Mouse (Mus musculus): ENCODE measurements around the gene Gatad2a.

Gene Gatad2a

DNA sequence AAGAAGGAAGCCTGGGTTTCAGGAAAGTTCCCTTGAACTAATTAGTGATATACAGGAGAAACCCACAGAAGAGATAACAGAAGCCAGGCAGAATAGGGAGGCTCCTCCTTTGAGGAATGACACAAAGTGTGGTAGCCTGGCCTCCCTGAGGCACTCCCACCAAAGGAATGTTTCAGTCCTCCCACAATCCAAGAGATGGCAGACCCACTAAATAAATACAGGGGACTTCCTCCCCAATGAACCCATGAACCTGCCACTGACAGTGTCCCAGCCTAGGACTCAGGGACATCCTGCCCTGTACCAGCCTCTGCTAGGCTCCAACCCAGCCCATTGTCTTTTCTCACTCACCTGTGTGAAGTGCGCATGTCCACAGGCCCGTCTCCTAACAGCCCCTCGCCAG is 60.8 kb downstream of the Gatad2a start:
- DNase-seq: no peak

DNA sequence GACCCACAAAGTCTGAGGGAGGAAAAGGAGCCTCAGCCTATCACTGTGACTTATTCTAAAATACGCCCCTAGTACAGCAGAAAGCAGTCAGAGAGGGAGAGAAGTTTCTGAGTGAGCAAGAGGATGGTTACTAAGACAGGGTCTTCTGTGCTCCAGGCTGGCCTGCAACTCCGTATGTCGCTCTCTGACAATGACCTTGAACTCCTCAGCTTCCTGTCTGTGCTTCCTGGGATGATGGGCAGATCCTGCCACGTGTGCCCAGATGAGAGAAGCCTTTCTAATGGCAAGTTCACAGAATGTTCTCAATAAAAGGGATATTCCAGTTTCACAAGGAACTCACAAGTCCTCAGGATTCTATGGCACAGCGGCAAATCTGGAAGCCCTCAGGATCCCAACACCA is 61.6 kb downstream of the Gatad2a start:
- DNase-seq: no peak

DNA sequence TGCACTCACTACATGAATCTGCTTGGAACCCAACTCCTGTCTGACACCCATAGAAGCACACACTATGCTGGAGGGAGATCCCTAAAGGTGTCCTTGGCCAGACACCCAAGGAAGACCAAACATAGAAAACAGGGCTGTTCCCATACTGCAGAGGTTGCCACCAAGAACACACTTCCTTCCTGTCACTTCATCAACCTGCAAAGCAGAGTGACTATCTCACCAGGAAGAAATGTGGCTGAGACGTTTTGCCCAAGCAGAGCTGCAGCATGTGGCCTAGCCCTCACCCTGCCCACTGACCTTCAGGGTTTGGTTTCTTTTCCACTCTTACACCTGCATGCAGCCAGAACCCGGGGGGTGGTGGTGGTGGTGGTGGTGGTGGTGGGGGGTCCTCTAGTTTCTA is 62.4 kb downstream of the Gatad2a start:
- DNase-seq: no peak

DNA sequence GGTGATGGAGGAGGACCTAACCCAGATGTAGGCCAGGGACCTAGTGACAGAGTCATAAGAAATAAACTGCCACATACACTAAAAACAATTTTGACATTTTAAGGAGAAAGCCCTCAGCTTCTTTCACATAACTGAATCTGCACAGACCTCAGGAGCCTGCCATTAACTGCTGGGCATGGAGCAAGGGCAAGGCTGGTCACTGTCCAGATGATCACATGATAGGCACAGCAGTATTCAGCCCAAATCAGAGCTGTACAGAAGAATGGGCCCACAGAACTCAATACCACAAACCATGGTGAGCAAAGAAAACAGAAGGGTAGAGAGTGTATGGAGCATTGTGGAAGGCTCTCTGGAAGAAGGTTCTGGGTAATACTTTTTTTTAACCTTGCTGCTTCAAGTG is 69.3 kb downstream of the Gatad2a start:
- no peak for DNase-seq

DNA sequence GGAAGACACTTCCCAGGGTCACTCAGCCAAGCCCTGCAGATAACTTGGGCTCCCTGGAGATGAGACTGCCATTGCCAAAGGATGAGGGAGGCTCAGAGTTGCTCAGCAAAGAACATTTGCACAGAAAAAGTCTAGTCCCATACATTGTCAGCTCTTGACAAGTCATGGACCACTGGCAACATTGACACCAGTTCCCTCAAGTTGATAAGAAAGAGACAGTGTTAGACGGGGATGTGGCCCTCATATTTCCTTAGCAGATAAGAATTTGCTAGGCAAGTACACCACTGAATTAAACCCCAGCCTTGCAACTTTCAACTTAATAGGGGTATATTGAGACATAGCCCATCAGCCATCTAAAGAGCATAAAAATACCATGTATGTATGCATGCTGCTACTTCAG is 72.2 kb downstream of the Gatad2a start:
- DNase-seq: no peak

DNA sequence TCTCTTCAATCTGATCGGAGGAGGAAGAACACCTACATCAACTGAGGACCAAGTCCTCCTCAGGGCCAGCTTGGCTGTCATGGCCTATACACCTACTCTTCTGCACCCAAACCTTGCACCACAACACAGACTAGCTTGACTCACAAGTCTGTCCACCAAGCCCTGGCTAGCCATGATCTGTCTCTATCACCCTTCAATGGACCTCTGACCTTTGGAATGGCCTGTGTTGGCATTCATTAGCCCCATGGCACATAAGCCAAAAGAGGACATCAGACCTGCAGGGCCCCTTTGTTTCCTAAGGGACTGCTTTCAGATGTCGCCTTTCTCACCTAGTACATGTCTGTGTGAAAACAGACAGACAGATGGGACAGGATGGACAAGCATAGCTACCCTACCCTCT is 75.0 kb downstream of the Gatad2a start:
- no peak for DNase-seq

DNA sequence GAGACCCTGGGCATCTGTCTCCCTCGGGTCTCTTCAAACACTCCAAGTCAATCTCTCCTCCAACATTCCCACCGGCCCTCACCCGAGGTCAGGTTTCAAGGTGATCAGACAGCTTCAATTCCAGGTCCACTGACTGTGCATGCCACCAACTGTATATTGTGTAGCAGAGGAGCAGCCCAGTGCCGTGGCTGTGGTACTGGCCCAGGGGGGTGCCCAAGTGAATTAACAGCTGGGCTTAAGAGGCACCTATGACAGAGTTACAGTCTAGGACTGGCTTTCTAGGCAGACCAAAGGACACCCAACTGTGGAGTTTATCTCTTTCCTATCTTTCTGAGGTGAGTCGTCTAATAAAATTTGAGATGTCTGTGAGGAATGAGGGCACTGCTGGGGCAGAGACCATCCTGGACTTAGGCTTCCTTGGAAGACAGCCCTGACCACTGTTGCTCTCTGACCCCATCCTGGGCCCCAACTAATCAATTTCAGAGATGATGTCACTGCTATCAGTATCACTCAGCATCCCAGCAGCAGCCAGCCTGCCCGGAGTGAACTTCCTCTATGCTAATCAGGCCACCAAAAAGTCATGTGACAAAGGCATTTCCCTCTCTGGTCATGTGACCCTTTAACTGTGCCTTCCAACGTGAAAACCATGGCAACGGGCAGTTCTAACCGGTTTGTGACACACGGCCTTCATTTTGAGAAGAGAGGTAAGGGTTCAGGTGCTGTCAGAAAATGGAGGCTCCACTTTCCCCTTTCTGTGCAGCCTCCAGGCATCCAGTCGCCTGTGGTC is 76.1 kb downstream of the Gatad2a start:
- no peak for DNase-seq

DNA sequence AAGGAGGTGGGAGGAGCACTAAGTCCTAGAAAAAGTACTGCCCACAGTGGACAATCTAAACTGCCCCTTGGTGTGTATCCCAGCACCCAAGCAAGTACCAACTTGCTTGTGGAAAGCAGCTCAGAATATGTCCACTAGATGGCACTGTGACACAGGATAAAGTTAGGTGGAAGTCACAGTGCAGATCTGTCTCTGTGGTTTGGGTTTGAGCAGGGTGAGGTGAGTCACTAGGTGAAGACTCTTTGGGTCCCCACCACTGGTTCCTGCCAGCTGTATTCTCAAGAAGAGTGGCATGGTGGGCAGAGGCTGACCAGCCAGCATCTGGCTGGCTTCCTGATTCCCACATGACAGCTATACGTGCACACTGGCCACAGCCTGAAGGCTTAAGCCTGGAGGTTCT is 77.2 kb downstream of the Gatad2a start:
- DNase-seq: peak; percentile 64

DNA sequence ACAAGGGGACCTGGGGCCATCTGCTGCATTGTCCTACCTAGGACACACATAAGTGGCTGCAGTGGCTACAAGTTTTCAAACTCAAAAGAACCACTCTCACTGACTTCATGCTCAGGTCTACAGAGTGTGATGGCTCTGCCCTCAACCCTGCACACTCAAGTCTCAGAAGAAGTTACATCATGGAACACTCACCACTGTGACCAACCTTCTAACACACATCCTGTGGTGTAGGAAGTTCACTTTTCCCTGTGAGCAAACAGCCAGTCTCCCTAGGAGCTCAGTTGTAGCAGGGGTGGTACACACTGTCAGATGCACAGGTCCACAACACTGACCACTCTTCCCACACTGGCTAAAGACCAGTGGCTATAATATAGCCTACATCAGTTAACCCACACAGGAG is 77.7 kb downstream of the Gatad2a start:
- DNase-seq: no peak

DNA sequence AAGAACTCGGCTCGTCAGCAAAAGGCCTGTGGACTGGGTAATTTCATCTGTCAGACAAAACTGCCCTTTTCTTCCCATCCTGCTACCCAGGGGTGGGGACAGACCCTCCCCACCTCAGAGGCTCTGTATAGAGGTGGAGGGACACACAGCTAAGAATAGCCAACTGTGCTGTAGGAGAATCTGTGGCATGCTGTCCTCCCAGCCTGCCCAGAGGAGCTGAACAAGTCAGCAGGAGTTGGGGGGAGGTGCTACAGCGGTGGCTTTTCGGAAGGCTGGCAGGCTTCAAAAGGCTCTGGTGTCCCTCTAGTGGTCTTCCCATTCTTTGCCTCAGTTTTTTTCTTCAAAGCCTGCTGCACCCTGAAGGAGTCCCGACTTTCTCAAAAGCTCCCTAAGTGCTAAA is 80.4 kb downstream of the Gatad2a start:
- peak; percentile 34 for DNase-seq

DNA sequence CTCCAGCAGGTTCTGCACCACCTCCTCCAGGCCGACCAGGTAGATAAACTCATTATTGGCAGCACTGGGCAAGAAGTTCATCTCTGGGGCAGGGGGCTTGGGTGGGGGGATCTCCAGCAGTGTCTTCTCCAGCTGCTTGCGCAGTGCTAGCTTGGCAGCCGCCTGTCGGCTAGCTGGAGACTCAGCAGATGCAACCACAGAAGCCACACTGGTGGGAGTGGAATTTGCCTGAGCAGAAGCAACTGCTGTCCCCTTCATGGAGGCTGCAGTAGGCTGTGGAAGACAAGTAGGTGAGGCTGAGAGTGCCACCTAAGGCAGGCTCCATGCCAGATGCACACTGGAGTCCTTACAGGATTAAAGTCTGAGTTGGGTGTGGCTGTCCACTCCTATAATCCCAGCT is 81.7 kb downstream of the Gatad2a start:
- no peak for DNase-seq

DNA sequence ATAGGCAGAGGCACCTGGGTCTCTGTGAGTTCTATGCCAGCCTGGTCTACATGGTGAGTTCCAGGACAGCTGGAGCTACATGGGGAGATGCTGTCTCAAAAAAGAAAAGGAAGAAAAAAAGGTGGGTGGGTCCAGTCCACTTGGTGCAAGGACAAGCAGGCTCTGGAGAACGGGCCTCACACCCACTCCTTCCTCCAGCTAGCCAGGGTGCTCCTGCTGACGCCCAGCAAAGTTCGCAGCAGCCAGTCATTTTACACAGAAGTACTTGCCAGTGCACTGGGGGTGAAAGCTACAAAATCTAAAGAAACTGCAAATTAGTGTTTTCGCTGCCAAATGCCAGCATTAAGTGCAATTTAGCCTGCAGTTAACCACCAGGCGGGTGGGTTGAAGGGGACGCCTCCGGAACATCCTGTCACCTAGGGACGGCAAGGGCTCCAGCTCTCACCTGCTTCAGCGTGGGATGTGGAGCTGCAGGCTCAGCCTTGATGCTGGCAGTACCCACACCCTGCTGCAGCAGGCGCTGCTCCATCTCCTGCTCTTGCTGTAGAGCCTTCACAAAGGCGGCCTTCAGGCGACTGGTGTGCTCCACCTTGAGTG is 83.6 kb downstream of the Gatad2a start:
- no peak for DNase-seq

DNA sequence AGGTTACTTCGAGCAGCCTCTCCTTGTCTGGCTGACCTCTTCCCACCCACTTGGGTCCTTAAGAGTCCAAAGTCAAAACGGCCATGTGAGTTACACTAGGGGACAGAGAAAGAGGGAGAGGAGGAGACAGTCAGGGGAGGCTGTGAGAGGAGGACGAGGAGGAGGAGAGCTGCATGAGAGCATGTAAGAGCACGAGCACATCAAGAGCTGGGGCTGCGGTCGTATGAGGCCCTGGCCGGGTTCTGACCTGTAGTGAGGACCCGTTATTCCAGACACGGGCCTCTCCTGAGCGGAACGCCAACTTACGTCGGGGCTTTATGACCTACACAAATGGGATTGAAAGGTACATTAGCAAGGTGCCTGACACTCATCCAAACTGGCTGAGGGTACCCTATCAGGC is 84.3 kb downstream of the Gatad2a start:
- no peak for DNase-seq

DNA sequence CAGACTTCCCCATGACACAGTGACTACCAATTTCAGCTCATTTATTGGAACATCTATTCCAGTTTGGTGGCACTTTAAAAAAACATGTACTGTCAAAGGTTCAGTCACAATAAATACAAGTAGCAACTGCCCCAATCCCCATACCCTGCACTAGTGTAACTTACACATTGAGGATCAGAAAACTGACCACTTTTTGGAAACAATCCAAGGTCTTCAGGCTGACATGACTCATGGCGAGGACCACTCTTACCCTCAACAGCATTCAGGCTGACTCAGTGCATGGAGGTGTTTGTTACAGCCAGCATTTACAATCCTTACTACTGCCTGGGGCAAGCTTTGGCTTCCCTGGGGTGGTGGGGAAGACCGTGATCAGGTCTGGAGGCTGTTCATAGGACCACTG is 89.1 kb downstream of the Gatad2a start:
- no peak for DNase-seq

DNA sequence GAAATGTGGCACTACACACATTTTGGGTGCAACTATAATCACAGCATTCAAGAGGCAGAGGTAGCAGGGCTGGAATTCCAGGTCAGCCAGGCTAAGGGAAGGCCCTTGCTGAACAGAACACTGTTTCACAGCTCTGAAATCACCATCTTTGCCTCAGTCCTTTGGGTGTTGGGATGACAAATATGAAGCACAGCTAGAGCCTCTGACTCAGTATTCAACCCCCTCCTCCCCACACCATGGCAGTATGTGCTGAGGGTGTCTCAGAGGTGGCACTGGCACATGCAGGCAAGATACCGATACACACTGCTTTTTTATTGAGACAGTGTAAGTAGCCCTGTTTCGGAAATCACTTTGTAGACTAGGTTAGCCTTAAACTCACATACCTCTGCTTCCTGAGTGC is 89.9 kb downstream of the Gatad2a start:
- DNase-seq: no peak

DNA sequence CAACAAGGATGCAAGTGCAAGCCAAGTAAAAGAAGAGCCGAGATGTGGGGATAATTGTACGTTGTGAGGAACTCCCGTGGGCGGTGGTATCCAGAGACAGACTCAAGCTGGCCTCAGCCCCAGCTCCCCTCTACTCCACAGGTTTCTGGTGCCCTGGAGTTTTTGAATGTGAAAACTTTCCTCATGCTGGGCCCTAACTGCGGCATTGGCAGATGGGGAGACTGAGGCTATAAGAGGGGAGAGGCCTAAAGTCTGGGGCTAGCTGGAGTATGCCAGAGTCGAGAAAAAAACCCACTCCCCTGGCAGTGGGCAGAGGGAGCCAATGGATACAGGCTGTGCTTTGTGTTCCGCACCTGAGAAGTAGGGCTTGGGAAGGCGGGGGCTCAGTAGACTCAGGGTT is 92.1 kb downstream of the Gatad2a start:
- no peak for DNase-seq

DNA sequence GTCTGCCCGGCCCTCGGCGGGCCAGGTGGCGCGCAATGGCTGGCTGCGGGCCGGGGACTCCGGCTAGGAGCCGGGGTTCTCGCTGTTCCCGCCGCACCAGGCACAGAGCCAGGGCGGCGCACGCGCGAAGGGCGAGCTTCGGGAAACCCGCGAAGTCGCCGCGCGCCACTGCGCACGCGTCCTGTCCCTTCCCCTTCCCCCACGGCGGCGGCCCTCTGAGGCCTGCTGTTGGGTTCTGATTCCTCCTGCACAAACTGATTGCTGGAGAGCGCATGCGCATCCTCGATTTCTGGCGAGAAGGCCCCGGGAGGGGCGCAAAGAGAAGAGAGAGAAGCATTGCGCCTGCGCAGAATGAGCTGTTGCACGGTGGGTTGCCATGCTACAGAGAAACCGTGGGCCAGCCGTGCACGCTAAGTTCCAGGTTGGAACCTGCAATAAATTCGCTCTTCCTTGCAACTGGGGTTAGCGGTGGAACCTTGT is 93.1 kb downstream of the Gatad2a start:
- peak; percentile 99 for DNase-seq

DNA sequence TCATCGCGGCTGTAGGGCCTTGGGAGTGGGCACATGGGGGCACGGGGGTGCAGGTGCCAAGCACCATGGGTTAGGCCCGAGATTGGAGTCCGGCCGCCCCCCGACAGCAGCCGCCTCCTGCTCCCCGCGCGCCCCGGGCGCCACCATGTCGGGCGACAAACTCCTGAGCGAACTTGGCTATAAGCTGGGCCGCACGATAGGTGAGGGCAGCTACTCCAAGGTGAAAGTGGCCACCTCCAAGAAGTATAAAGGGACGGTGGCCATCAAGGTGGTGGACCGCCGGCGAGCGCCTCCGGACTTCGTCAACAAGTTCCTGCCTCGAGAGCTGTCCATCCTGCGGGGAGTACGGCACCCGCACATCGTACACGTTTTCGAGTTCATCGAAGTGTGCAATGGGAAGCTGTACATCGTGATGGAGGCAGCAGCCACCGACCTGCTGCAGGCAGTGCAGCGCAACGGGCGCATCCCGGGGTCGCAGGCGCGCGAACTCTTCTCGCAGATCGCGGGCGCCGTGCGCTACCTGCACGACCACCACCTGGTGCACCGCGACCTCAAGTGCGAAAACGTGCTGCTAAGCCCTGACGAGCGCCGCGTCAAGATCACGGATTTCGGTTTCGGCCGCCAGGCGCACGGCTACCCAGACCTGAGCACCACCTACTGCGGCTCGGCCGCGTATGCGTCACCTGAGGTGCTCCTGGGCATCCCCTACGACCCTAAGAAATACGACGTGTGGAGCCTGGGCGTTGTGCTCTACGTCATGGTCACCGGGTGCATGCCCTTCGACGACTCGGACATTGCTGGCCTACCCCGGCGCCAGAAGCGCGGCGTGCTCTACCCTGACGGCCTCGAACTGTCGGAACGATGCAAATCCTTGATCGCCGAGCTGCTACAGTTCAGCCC is 93.8 kb downstream of the Gatad2a start, which contains the start of the genes Tssk6, Ndufa13 and Yjefn3:
Tssk6 (plus strand) TSS at position 22 of the 900 bp plus-strand sequence.
Ndufa13 (minus strand) TSS at position 396 of the 900 bp plus-strand sequence.
Yjefn3 (minus strand) TSS at position 550 of the 900 bp plus-strand sequence.
- no peak for DNase-seq

DNA sequence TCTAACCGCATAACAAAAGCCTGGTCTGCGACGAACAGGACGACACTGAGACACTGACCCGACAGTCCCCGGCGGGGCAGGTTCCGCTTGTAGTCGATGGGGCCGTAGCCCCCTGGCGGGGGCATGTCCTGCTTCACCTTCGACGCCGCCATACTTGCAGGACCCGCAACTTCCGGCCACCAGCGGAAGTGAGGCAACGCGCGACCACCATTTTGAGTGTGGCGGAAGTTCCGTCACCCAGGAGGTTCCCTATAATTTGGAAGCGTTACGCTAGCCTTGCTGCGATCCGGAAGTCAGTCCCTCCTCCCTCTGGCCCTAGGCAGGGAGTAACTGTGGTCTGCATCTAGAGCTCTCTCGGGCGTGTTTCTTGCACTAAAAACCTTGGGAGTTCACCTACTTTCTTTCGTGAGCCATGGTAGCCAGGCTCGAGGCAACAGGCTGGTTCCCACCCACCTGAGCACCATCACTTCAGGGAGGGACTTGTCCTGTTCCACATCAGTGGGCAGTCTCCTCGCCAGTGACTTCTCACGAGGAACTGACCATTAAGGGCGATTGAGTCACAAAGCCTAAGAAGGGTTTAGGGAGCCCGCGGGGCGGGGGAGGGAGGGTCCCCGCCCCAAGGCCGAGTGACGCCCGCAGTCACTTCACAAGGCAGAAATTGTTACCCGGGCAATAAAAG is 94.6 kb downstream of the Gatad2a start:
- DNase-seq: peak; percentile 96

DNA sequence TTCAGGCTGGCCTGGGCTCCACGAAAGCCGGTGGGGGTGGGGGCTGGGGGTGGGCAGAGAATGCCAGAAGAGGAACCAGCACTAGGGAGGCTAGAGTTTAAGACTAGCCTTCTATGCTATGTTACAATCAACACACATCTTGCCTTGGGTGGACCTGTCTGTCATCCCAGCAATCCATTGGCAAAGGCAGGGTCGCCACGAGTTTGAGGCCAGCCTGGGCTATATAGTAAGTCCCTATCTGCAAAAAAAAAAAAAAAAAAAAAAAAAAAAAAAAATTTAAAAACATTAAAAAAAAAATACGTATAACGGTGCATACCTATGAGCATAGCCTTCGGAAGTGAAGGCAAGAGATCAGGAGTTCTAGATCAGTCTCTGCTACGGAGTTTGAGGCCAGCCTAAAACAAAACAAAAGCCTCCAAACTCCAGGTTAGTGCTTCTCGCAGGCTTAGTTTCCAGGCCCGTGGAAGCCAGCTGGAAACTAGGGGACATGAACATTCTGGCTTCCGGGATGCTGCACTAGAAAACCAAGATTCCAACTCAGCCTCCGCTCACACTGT is 95.2 kb downstream of the Gatad2a start:
- no peak for DNase-seq

DNA sequence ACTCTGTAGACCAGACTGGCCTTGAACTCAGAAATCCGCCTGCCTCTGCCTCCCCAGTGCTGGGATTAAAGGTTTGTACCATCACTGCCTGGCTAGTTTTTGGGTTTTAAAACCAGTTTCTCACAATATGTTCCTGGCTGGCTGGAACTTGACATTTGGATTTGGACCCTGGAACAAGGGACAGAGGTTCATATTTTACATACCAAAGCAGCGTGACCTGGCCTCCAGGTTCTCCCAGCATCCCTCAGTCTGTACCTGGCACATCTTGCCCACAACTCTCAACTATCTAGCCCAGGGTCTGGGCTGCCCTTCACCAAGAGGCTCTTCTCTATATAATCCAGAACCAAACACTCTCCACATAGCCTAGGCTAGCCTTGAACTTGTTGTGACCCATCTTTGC is 96.3 kb downstream of the Gatad2a start:
- DNase-seq: no peak

DNA sequence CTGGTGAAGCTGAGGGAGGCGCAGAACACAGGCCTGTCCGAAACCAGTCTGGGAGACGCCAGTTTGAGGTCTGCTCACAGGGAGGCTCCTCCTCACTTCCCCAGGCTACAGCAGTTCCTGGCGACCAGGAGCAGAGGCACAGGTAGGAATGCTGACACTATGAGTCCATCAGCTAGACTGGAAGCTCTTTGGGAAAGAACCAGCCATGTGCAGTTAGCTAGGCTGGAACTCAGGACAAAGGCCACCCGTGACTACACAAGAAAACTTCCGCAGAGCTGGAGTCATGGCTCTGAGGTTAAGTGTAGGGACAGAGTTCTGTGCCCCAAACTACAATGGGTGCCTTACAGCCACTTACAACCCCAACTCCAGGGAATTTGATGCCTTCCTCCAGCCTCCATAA is 98.3 kb downstream of the Gatad2a start:
- no peak for DNase-seq
